Mouse (Mus musculus): ENCODE data around the gene Sypl2.

Gene Sypl2

DNA sequence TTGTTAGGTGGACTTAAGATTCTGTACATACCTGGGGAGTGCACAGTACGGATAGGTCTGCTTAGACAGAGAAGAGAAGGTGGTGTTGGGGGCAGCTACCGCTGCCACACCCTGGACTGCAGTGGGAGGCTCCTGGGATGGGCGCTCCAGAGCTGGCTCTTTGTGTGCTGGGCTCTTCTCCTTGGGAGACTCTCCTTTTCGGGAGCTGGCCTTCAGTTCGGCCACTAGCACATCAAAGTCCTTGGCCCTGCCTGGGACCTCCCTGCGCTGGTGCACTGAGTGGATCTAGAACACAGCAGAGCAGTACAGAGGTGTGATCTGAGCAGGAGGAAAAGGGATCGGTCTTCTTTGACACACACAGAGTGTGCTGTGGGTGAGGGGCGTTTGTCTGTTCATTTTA is 20.8 kb downstream of the Sypl2 start:
- DNase-seq (ENCODE audit: low read depth, low spot score): no peak

DNA sequence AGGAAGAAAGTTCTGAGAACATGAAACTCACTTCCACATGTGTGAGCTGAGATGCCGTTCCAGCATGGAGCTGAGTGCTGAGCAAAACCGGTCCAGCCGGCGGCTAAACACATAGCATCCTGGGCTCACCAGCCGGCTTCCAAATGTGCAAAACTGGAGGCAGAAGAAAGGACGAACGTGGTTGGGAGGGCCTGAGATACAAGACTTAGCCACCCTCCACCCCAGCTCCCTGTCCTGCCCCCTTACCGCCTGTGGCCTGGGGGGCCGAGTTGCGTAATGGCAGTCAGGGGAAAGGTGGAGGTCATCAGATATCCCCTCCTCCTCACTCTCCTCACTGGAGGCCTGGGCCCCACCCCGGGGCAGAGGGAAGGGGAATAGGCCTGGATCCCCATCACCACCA is 22.0 kb downstream of the Sypl2 start:
- DNase-seq (ENCODE audit: low read depth, low spot score): no peak

DNA sequence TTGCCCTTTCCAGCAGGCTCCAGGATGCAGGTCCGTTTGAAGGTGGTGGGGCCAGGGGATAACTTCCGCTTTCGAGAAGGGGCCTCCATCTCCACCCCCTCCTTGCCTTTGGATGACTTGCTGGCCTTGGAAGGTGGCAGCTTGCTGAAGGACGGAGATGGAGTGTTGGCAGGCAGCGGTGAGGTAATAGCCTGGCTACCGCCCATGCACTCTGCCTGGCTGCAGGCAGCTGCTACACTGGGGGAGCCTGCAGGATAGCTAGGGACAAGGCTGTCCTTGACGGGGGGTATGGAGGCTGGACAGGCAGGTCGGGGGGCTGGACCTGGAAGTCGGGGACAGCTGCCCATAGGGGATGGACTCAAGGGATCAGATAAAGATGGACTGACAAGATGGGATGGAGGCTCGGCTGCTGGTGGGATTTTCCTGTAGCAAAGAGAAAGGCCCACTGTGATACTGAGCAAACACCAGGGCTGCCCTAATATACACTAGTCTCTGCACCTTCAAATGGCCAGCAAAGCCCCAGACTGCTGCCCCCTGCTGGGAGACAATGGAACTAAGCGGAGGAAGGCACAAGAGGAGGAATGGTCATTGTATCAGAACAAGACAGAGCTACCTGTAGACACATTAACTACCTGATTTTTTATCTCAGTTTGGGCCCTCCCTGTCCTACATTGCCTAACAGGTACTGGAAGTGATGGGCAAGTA is 22.7 kb downstream of the Sypl2 start:
- peak; percentile 73 for DNase-seq (ENCODE audit: low read depth, low spot score)

DNA sequence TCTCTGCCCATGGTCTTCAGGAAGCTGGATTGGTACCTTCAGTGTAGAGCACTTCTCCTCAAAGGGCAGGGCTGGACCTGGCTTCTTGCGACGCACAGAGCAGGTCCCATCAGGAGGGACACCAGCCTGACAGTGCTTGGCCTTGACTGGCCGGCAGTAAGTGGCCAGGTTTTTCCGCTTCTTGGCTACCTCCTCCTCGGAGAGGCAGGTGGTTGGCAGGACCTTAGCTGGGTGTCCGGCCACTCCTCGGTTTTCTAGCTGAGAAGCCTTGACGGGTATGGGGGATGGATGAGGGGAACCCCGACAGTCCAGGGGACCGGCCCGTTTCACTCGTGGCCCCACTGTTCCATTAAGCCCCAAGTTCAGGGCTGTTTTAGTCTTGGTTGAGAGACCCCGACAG is 23.2 kb downstream of the Sypl2 start:
- no peak for DNase-seq (ENCODE audit: low read depth, low spot score)

DNA sequence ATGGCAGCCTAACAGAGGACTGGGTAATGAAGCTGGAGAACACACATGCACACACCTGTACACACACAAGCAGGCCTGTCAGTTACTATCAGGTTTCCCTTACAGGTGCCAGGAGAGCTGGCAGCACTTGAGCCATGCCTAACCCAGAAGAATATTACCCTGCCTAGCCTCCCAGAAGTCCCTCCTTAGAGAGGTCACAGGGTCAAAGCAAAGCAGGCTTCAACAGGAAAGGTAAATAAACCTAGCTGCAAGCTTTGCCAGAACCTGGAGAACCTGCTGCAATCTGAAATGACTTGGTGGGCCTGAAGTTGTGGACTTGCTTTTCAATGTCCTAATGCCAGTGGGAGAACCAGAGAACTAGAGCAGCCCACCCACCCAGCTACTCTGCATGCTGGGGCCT is 23.9 kb downstream of the Sypl2 start:
- DNase-seq (ENCODE audit: low read depth, low spot score): no peak

DNA sequence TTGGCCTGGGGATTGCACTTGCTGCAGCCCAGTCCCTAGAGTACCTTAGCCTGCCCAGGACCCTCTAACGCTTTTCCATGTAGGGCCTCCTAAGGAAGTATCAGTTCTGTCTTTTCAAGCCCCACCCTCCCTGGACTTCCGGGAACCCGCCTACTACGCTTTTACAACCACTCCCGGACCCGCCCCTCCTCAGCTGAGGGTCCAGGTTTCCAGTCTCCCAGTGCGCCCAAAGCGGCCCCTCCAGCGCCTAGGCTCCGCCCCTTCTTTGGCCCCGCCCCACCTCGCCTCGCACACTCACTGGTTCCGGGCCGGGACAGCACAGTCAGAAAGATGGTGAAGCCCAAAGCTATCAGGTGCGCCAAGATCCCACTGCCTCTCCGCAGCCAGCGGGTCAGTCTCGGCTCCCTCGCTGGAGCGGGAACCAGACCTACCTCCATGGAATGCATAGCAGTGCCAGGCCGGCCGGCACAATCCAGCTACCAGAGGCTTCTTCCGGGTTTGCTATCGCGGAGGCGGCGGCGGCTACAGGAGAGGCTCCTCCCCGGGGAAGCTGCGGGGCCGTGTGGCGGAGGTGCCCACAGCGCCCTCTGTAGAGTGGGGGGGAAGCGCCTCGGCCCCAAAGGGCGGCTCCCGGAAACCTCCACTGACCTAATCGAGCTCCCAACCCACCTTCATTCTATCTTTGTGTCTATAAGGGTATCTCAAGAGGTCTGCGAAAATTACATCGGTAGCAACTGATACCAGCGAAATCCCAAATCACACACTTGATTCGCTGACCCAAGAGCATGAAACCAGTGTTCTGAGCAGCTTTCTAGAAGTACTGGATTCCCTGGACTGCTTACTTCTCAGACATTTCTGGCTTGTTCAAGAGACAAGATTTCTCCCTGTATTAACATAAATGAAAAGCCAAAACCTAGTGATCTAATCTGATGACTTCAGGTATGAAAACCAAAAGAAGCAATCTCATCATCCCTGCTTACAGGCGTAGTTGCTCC is 25.8 kb downstream of the Sypl2 start, which contains the start of gene Cyb561d1:
Gene Cyb561d1, minus strand, starts transcription at position 884 of the 995 bp plus-strand sequence.
- DNase-seq (ENCODE audit: low read depth, low spot score): peak; percentile 97

DNA sequence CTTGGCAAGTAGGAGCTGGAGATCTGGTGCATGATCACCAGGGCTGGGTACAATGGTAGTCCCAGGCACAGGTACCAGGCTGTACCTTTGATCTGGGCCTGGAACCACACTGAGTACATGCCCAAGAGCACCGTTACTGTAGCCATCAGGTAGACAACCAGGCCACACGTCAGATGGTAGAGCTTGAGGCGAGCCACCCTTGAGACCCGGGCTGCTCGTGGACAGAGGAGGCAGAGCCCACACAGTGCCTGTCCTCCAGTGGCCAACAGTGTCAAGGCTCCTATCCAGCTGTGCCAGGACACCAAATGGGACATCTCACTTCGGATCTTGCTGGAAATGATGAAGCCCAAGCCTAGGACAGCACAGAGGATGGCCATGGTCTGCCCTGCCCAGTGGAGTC is 27.2 kb downstream of the Sypl2 start:
- DNase-seq (ENCODE audit: low read depth, low spot score): no peak

DNA sequence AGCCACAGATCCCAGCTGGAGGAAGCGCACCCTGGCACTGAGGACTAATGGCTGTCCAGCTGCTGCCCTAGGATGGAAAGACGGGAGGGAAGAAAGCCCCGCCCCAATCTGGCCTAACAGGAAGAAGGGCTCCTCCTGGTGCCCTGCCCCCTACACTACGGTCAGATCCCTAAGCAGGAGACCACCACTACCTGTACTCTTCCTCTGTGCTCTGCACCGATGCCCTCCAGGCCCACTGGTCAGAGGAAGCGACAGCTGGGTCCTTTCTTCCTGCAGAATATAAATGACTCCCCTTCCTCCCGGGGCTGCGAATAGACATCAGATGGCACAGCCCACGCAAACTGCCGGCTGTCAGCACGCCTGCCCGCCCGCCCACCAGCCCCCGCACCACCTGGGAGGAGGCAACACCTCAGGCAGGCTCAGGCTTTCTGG is 29.4 kb downstream of the Sypl2 start:
- DNase-seq (ENCODE audit: low read depth, low spot score): no peak

DNA sequence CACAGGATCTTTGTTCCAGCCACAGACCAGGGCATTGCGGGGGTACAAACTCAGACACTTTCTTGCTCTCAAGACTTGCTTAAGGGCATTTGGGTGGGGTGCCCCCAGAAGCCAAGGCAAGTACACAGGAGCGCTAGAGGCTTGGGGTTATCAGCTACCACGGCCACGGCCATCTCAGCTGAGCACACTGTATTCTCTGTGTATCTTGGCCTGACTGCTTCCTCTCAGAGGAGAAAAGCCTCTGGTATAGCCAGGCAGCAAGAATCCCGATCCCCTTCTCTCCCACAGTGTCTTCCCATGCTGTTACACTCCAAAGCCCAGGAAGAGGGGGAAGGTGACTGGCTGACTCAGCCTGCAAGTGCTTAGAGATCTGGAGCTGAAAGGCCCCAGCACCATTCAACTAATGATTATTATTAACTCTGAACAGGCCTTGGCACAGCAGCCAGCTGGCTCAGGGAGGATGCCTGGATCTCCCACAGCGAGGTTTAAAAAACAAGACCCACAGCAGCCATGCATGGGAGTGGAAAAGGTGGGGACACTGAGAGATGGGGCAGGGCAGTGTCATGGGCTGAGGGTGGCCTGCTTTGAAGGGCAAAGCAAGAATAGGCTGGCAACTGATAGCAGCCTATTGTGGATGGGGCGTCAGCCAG is 30.4 kb downstream of the Sypl2 start:
- no peak for DNase-seq (ENCODE audit: low read depth, low spot score)

DNA sequence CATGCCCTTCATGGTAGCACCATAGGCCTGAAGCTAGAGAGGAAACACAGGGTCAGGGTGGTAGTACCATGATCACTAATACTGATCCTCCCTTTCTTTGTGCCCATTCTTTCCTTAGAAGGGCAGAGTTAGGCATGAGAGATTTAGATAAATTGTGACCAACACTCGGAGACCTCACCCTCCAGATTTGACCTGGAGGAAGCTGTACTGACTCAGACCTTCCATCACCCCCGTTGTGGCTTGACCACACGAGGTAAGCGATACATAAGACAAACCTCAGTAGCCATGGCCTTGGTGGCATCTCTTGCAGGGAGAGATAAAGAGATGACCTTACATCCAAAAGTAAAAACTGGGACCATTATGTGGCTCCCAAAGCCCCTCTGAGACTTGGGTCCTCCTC is 31.2 kb downstream of the Sypl2 start:
- no peak for DNase-seq (ENCODE audit: low read depth, low spot score)

DNA sequence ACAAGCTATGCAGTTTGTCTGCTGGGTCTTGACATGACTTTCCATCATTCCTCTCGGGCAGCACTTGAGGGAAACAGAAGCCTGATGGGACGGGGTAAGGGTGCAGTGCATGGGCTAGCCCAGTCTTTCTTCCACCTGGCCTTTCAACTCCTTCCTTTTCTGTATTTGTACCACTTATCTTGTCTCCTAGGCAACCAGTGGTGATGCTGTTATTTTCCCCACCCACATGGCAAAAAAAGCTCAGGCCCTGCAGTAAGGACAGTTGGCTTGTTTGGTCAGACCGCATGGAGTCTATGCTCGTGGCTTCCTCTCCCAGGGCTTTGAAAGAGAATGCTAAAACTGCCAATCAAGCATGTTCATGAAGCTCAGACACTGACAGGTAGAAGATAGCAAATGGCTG is 32.8 kb downstream of the Sypl2 start:
- no peak for DNase-seq (ENCODE audit: low read depth, low spot score)

DNA sequence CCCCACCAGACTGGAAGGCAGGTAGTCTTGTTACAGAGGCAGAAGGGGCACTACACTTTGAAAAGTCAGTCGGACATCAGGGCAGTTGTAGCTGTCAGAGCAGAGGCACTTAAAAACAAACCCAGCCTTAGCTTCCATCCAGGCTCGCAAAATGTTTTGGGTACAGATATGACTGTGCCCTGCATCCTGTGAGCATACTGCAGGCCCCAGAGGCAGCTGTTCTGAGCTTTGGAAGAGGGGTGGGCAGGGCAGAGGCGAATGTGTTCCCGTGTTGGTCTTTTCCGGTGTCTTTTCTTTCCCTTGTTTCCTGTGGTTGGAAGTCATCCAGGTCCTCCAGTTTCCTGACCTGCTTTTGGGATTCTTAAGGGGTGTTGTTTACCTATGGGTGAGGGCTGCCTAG is 36.6 kb downstream of the Sypl2 start:
- no peak for DNase-seq (ENCODE audit: low read depth, low spot score)

DNA sequence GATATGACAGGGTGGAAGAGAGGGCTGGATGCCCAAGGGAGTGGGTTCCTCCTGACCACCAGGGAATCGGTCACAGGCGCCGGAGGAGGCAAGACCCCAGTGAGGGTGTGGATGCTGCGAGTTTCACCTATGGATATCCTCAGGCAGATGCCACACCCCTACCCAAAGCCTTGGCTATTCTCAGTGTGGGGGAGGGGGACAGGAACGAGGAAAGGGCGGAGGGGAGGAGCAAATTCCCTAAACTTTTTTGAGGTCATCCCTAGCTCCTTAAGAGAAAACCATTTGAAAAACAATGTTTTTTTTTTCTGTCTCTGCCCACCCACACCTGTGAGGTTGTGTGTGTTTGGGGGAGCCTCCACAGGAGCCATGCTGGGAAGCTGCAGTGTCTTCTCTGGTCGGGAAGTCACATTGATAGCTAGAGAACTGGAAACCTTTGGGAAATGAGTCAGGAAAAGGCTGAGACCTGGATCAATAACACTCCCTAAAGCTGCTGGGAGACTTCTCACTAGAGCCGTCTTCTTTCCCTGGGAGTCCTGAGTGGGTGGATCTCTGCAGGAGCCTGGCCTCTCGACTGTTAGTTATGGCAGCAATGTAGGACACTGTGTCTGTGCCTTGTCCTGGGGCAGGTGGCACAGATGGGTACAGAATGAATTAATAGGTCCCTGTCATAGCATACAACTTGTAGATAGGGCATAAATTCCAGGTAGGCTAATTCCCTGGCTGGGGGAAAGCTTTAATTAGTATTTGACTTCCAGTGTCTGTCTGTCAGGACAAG is 37.5 kb downstream of the Sypl2 start:
- DNase-seq (ENCODE audit: low read depth, low spot score): peak; percentile 69

DNA sequence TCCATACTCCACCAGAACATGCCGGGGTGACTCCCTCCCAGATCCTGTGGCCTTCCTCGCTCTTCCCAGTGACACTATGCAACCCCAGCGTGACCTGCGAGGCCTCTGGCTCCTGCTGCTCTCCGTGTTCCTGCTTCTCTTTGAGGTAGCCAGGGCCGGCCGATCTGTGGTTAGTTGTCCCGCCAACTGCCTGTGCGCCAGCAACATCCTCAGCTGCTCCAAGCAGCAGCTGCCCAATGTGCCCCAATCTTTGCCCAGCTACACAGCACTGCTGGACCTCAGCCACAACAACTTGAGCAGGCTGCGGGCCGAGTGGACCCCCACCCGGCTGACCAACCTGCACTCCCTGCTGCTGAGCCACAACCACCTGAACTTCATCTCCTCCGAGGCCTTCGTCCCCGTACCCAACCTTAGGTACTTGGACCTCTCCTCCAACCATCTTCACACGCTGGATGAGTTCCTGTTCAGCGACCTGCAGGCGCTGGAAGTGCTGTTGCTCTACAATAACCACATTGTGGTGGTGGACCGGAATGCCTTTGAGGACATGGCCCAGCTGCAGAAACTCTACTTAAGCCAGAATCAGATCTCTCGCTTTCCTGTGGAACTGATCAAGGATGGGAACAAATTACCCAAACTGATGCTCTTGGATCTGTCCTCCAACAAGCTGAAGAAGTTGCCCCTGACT is 39.2 kb downstream of the Sypl2 start:
- DNase-seq (ENCODE audit: low read depth, low spot score): no peak

DNA sequence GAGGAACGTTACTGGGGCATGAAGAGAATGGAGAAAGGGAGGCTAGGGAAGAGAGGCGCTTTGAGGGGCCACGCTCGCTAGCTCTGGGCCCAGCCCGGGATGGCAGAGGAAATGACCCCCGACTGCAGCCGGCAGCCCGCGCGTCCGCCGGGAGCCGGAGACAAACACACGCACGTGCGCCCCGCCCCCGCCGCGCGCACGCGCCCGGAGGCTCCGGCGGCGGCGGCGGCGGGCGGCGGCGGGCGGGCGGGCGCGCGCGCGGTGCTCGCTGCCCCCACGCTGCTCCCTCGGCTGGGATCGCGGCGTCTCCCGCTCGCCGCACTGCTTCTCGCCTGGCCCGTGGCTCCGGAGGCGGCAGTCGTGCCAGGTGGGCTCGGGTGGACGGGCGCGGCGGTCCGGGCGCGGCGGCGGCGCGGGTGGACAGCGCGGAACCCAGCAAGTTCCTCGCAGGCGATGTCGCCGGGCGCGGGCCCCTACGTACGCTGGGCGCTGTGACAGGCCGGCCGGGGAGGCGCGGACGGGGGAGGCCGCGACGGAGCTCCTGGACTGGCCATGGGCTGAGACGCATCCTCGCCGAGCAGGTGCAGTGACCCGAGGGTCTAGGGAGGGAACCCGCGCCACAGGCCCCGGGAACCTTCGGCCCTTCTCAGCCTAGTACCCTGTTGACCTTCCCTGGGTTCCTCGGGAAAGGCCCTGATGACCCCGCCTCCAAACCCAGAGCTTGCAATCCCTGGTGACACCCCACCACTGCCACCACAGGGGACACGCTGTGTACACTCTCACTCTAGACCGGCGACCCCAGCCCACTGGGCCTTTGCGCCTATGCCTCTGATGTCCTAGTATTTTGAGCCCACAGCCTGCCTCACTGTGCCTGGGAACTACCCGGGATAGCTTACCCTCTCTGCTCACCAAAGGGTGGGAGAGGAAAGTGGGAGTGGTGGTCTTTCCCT is 40.1 kb downstream of the Sypl2 start, which contains the start of gene Amigo1:
Gene Amigo1, plus strand, starts transcription at position 238 of the 950 bp plus-strand sequence.
- DNase-seq (ENCODE audit: low read depth, low spot score): no peak

DNA sequence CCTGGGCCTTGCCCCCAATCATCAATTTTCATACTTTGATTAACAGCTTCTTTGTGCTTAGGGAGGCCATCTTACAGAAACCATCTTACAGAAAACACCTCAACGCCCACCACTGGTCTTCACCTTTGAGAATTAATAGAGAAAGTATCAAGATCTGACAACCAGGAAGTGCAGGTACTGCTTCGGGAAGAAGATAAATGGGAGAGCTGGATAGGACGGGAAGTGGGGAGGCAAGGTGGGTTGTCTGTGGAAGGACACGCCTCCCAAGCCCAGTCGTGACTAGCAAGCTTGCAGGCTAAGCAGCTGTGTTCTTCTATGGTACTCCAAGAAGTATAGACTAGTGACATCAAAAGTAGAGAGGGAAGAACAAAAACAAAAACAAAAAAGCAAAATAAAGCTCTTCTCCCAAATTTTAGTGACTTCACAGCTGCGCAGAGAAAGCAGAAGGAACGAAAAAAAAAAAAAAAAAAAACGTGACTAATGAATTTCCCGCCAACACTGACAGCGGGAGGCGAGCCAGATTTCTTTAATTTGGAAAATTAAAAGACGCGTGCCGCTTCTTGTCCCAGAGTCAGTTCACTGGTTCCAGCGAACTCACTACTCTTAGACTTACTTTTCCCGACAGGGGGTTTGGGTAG is 40.9 kb downstream of the Sypl2 start:
- peak; percentile 50 for DNase-seq (ENCODE audit: low read depth, low spot score)

DNA sequence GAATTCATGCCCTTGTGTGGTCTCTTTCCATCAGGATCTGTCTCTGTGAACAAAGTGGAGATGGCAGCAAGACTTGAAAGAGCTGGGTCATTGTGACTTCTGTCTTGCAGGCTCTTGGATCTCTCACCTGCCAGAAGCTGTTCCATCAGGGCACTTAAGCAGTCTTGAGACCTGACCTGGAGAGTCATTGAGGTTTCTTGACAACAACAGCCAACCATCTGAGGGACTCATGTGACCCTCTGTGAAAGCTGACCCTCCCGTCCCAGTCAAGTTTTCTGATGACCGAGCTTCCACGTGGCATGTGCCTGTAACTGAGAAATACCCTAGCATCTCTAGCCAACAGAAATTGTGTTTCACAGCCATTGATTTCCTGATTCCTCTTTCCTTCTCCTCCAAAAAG is 41.7 kb downstream of the Sypl2 start:
- no peak for DNase-seq (ENCODE audit: low read depth, low spot score)

DNA sequence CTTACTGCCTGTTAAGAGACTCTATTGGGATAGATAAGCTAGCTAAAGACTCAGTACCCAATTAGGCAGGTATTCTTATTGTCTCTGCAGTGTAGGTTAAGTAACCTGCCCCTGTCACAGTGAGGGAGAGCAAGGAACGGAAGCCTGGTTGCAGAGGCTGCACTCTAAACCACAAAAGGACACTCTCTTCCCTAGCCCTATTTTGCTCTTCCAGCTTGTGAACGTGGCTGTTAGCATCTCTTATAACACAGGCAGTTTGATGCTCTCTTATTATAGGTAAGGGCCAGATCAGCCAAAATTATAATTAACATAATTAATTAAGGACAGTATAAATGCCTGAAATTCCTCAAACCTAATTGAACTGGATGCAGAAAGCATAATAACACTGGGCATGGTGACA is 45.9 kb downstream of the Sypl2 start:
- no peak for DNase-seq (ENCODE audit: low read depth, low spot score)

All from ES-CJ7 (cell line).